Mouse (Mus musculus) CH12.LX (cell line): ENCODE measurements at regions not wholly inside any gene's neighbourhood (a gene's known extent, or its start where the extent isn't known, plus 50 kb on each side); places are given as distances from the start of the nearest gene placed in this dataset.

Experiments
- DNase-seq: peaks from one replicate; pipeline ENCODE4 v3.0.0-alpha.2; 2013; ENCODE audit errors: extremely low read depth
- H3K27ac ChIP-seq: 2 replicates; pipeline ENCODE4 v1.5.1; 2012; ENCODE audit warnings: low read depth, mild to moderate bottlenecking, control low read depth, moderate library complexity; ENCODE audit not compliant: insufficient read depth
- H3K27me3 ChIP-seq: replicated peaks from 2 replicates; pipeline ENCODE3; 2012; ENCODE audit warnings: inconsistent platforms
- H3K36me3 ChIP-seq, 2 experiments: replicated peaks in 1 of 2; 2 replicates each; pipeline versions ENCODE3 to v1.6.1; 2012; ENCODE audit warnings: inconsistent platforms in 1 of 2, low read length in 1 of 2, mild to moderate bottlenecking in 1 of 2, mixed read lengths in 1 of 2, moderate library complexity in 1 of 2; ENCODE audit not compliant: control insufficient read depth in 1 of 2, insufficient read depth in 1 of 2
- H3K4me1 ChIP-seq, 2 experiments: 2 replicates each; pipeline ENCODE4 v1.6.1; 2012; ENCODE audit warnings: inconsistent platforms in 1 of 2, moderate library complexity in 1 of 2; ENCODE audit not compliant: insufficient read depth in 2 of 2, control insufficient read depth in 1 of 2
- H3K4me2 ChIP-seq: 2 replicates; pipeline ENCODE4 v1.6.1; 2012; ENCODE audit warnings: low read depth, mild to moderate bottlenecking, control low read depth; ENCODE audit not compliant: poor library complexity, insufficient read depth, severe bottlenecking
- H3K4me3 ChIP-seq, 3 experiments: fragments of 150-350 bp in 1 of 3; sonication (generic) in 1 of 3; replicated peaks in 1 of 3; 2 replicates each; pipeline versions ENCODE3 to v1.5.1; 2011 to 2012; ENCODE audit warnings: low read depth in 2 of 3, low read length in 2 of 3, mild to moderate bottlenecking in 2 of 3, moderate library complexity in 2 of 3, control low read depth in 1 of 3, improper control_type of control experiment in 1 of 3, inconsistent platforms in 1 of 3, mixed read lengths in 1 of 3; ENCODE audit not compliant: poor library complexity in 1 of 3
- H3K79me2 ChIP-seq: replicated peaks from 2 replicates; pipeline ENCODE4 v1.6.1; 2012; ENCODE audit warnings: mild to moderate bottlenecking, moderate library complexity; ENCODE audit not compliant: control insufficient read depth, poor library complexity, insufficient read depth, severe bottlenecking; ENCODE audit errors: extremely low read depth
- H3K9ac ChIP-seq: 2 replicates; pipeline ENCODE4 v1.6.1; 2012; ENCODE audit warnings: low read depth, mild to moderate bottlenecking, control low read depth, moderate library complexity; ENCODE audit not compliant: insufficient read depth
- H3K9me3 ChIP-seq: replicated peaks from 2 replicates; pipeline ENCODE3; 2012; ENCODE audit warnings: low read length, inconsistent platforms, mixed read lengths
- BHLHE40 ChIP-seq: IDR thresholded peaks from 2 replicates; pipeline ENCODE4 v1.6.1; 2011; ENCODE audit warnings: mild to moderate bottlenecking, low read depth, low read length, improper control_type of control experiment
- CHD1 ChIP-seq: IDR thresholded peaks from 2 replicates; pipeline ENCODE4 v1.6.1; 2012; ENCODE audit warnings: low read depth, low read length, improper control_type of control experiment, inconsistent platforms
- CTCF ChIP-seq, 2 experiments: IDR thresholded peaks in 1 of 2; conservative IDR thresholded peaks in 1 of 2; 2 replicates each; pipeline ENCODE4 v1.5.1; 2011 to 2012; ENCODE audit warnings: low read depth in 2 of 2, low read length in 2 of 2, improper control_type of control experiment in 1 of 2, inconsistent platforms in 1 of 2, mild to moderate bottlenecking in 1 of 2, moderate library complexity in 1 of 2
- E2F4 ChIP-seq: IDR thresholded peaks from 2 replicates; pipeline ENCODE4 v1.6.1; 2011; ENCODE audit warnings: low read depth, low read length, improper control_type of control experiment; ENCODE audit not compliant: insufficient replicate concordance
- ELF1 ChIP-seq: IDR thresholded peaks from 2 replicates; pipeline ENCODE4 v1.6.1; 2014; ENCODE audit warnings: low read depth, mild to moderate bottlenecking, inconsistent platforms, low read length, improper control_type of control experiment
- GABPA ChIP-seq: IDR thresholded peaks from 2 replicates; pipeline ENCODE4 v1.6.1; 2012; ENCODE audit warnings: low read depth, low read length, improper control_type of control experiment, inconsistent platforms; ENCODE audit not compliant: insufficient replicate concordance
- HCFC1 ChIP-seq: IDR thresholded peaks from 2 replicates; pipeline ENCODE4 v1.6.1; 2012; ENCODE audit warnings: low read depth, mild to moderate bottlenecking, inconsistent platforms, low read length, improper control_type of control experiment
- JUN ChIP-seq: IDR thresholded peaks from 2 replicates; pipeline ENCODE4 v1.6.1; 2011; ENCODE audit warnings: low read depth, mild to moderate bottlenecking, low read length, improper control_type of control experiment, moderate library complexity; ENCODE audit not compliant: insufficient read depth
- KAT2A ChIP-seq: IDR thresholded peaks from 2 replicates; pipeline ENCODE4 v1.6.1; 2012; ENCODE audit warnings: low read length, improper control_type of control experiment, inconsistent platforms; ENCODE audit not compliant: insufficient replicate concordance
- MEF2A ChIP-seq: IDR thresholded peaks from 2 replicates; pipeline ENCODE4 v1.6.1; 2014; ENCODE audit warnings: low read depth, mild to moderate bottlenecking, inconsistent platforms, low read length, improper control_type of control experiment, borderline replicate concordance
- MXI1 ChIP-seq: IDR thresholded peaks from 2 replicates; pipeline ENCODE4 v1.6.1; 2011; ENCODE audit warnings: mild to moderate bottlenecking, low read depth, low read length, improper control_type of control experiment
- MYC ChIP-seq: IDR thresholded peaks from 2 replicates; pipeline ENCODE4 v1.6.1; 2011; ENCODE audit warnings: low read depth, mild to moderate bottlenecking, improper control_type of control experiment, low read length
- PAX5 ChIP-seq: IDR thresholded peaks from 2 replicates; pipeline ENCODE4 v1.6.1; 2012; ENCODE audit warnings: low read length, inconsistent platforms, mixed read lengths
- POLR2A ChIP-seq: IDR thresholded peaks from 2 replicates; pipeline ENCODE4 v1.6.1; 2011; ENCODE audit warnings: low read depth, mild to moderate bottlenecking, improper control_type of control experiment, low read length
- POLR2AphosphoS2 ChIP-seq: IDR thresholded peaks from 2 replicates; pipeline ENCODE4 v1.6.1; 2011; ENCODE audit warnings: low read depth, low read length, improper control_type of control experiment
- RAD21 ChIP-seq: IDR thresholded peaks from 2 replicates; pipeline ENCODE4 v1.6.1; 2011; ENCODE audit warnings: low read depth, mild to moderate bottlenecking, low read length, improper control_type of control experiment, moderate library complexity
- RCOR1 ChIP-seq: conservative IDR thresholded peaks from 2 replicates; pipeline ENCODE4 v1.6.1; 2012; ENCODE audit warnings: low read depth, mild to moderate bottlenecking, inconsistent platforms, low read length, improper control_type of control experiment
- SIN3A ChIP-seq: IDR thresholded peaks from 2 replicates; pipeline ENCODE4 v1.6.1; 2012; ENCODE audit warnings: low read length, improper control_type of control experiment, inconsistent platforms
- SMC3 ChIP-seq: IDR thresholded peaks from 2 replicates; pipeline ENCODE4 v1.6.1; 2011; ENCODE audit warnings: low read depth, low read length, improper control_type of control experiment
- UBTF ChIP-seq: IDR thresholded peaks from 2 replicates; pipeline ENCODE4 v1.6.1; 2012; ENCODE audit warnings: low read depth, mild to moderate bottlenecking, inconsistent platforms, low read length, improper control_type of control experiment, moderate library complexity
- USF1 ChIP-seq: IDR thresholded peaks from 2 replicates; pipeline ENCODE4 v1.6.1; 2014; ENCODE audit warnings: low read depth, mild to moderate bottlenecking, inconsistent platforms, low read length, improper control_type of control experiment
- USF2 ChIP-seq: conservative IDR thresholded peaks from 2 replicates; pipeline ENCODE4 v1.6.1; 2011; ENCODE audit warnings: low read depth, low read length, improper control_type of control experiment
- ZC3H11A ChIP-seq: IDR thresholded peaks from 2 replicates; pipeline ENCODE4 v1.6.1; 2012; ENCODE audit warnings: low read depth, mild to moderate bottlenecking, inconsistent platforms, low read length, improper control_type of control experiment
- ZKSCAN1 ChIP-seq: IDR thresholded peaks from 2 replicates; pipeline ENCODE4 v1.6.1; 2012; ENCODE audit warnings: low read depth, inconsistent platforms, low read length, improper control_type of control experiment, borderline replicate concordance
- ZMIZ1 ChIP-seq: IDR thresholded peaks from 2 replicates; pipeline ENCODE4 v1.6.1; 2012; ENCODE audit warnings: low read depth, mild to moderate bottlenecking, inconsistent platforms, low read length, improper control_type of control experiment
- ZNF384 ChIP-seq: IDR thresholded peaks from 2 replicates; pipeline ENCODE4 v1.6.1; 2012; ENCODE audit warnings: low read depth, low read length, improper control_type of control experiment, inconsistent platforms
- dilution Hi-C: fragments of 300-500 bp; cut with MboI; formaldehyde crosslinking; loops from 2 replicates; pipeline ENCODE4 v1.14.3; 2020; ENCODE audit warnings: low sequenced_read_pairs; ENCODE audit not compliant: extremely low pct_unique_long_range_greater_than_20kb, extremely low pct_ligation_motif_present
- in situ Hi-C: fragments of 300-500 bp; cut with MboI; formaldehyde crosslinking; loops from 3 replicates; pipeline ENCODE4 v1.14.3; 2019; ENCODE audit warnings: low sequenced_read_pairs, low pct_ligation_motif_present, low pct_unique_long_range_greater_than_20kb, mixed read lengths

- H3K4me2 ChIP-seq: no peak overlapping the region
- TF ChIP-seq USF2: no peak
- no peak for TF ChIP-seq MEF2A
- no peak for TF ChIP-seq E2F4
- in situ Hi-C loops: no loop called here
Measured at GRCm38 (mm10) chr10:17427316-17427715, 295.7 kb upstream of the Cited2 start.

GRCm38 (mm10) chr10:17428315-17428714, 294.7 kb upstream of the Cited2 start:
- no peak overlapping the region for H3K4me3 ChIP-seq
- H3K9ac ChIP-seq: no peak overlapping the region
- no peak overlapping the region for H3K4me2 ChIP-seq
- dilution Hi-C loops (no loop called here), in situ Hi-C loops (no loop called here)
- H3K79me2 ChIP-seq: no peaks in the 10 kb centered on the region
- no peak for TF ChIP-seq MEF2A
- TF ChIP-seq E2F4: no peak
- no peak for TF ChIP-seq ZKSCAN1
- no peak for TF ChIP-seq RCOR1
- TF ChIP-seq CTCF (conservative IDR thresholded peaks at IDR 0.05 in 1 of 2, IDR thresholded peaks at IDR 0.05 in 1 of 2; ENCODE audit: low read depth in 2 of 2, low read length in 2 of 2): no peak
- no peak for TF ChIP-seq POLR2AphosphoS2
- no peak for TF ChIP-seq CHD1
- TF ChIP-seq ELF1: no peak
- TF ChIP-seq UBTF: no peak
- no peak for TF ChIP-seq SMC3
- TF ChIP-seq ZMIZ1: no peak
- TF ChIP-seq, all 38 proteins: peak for 0
- no peak for DNase-seq
- H3K9me3 ChIP-seq: no peaks in the 10 kb centered on the region
- no peaks in the 10 kb centered on the region for H3K27me3 ChIP-seq
- no peaks in the 10 kb centered on the region for H3K36me3 ChIP-seq
- H3K4me1 ChIP-seq: peaks cover 6 to 7% of the 10 kb centered on the region in 2 experiments; a peak in 3 of 4 replicates
- no peak overlapping the region for H3K27ac ChIP-seq

More at GRCm38 (mm10) chr10:17427316-17427715, 295.7 kb upstream of the Cited2 start:
- Histone ChIP-seq H3K79me2 (no peaks in the 10 kb centered on the region), H3K9me3 (no peaks in the 10 kb centered on the region), H3K36me3 (no peaks in the 10 kb centered on the region), H3K9ac (no peak overlapping the region), H3K4me1 (peaks cover 6 to 7% of the 10 kb centered on the region in 2 experiments; a peak in 3 of 4 replicates), H3K27ac (no peak overlapping the region), H3K27me3 (no peaks in the 10 kb centered on the region), H3K4me3 (no peak overlapping the region)
- dilution Hi-C loops: no loop called here
- DNase-seq: no peak

GRCm38 (mm10) chr10:17431068-17431467, 291.9 kb upstream of the Cited2 start:
- dilution Hi-C loops (no loop called here), in situ Hi-C loops (no loop called here)
- Histone ChIP-seq H3K9ac (no peak overlapping the region), H3K27me3 (no peaks in the 10 kb centered on the region), H3K36me3 (no peaks in the 10 kb centered on the region), H3K27ac (no peak overlapping the region), H3K4me2 (no peak overlapping the region), H3K9me3 (no peaks in the 10 kb centered on the region), H3K79me2 (no peaks in the 10 kb centered on the region), H3K4me1 (peaks cover 14 to 18% of the 10 kb centered on the region in 2 experiments; a peak in 3 of 4 replicates), H3K4me3 (no peak overlapping the region)
- no peak for TF ChIP-seq PAX5
- TF ChIP-seq ZNF384: no peak
- TF ChIP-seq CTCF (conservative IDR thresholded peaks at IDR 0.05 in 1 of 2, IDR thresholded peaks at IDR 0.05 in 1 of 2; ENCODE audit: low read depth in 2 of 2, low read length in 2 of 2): no peak
- TF ChIP-seq GABPA: no peak
- TF ChIP-seq BHLHE40: no peak
- no peak for TF ChIP-seq MXI1
- TF ChIP-seq USF1: no peak
- TF ChIP-seq MYC: no peak
- TF ChIP-seq ZC3H11A: no peak
- TF ChIP-seq SMC3: no peak
- TF ChIP-seq KAT2A: no peak
- no peak for TF ChIP-seq RAD21
- TF ChIP-seq RCOR1: no peak
- TF ChIP-seq CHD1: no peak
- TF ChIP-seq ELF1: no peak
- no peak for TF ChIP-seq JUN
- no peak for TF ChIP-seq HCFC1
- TF ChIP-seq POLR2A: no peak
- no peak for TF ChIP-seq SIN3A
- no peak for DNase-seq
